Mouse (Mus musculus): ENCODE measurements around the gene Fbxw21. TPM values are rescaled to one million over a fixed set of nuclear protein-coding genes. Genes with fewer than 3 reads are reported as not detected.

Gene Fbxw21
- polyA plus RNA-seq, 1 experiment: not detected

GRCm38 (mm10) chr9:109124164-109124563, 37.7 kb downstream of the Fbxw21 start:
- H3K27me3 ChIP-seq (ENCODE audit: control insufficient read depth, insufficient read depth, low read length): no peaks in the 10 kb centered on the region
- no peak overlapping the region for H3K4me3 ChIP-seq (ENCODE audit: control insufficient read depth, insufficient read depth, low read length)
- H3K36me3 ChIP-seq (ENCODE audit: control insufficient read depth, insufficient read depth, low read length): no peaks in the 10 kb centered on the region
- no peak overlapping the region for H3K27ac ChIP-seq (ENCODE audit: control insufficient read depth, insufficient read depth, low read length)
- 68% methylated on average over 3 of the region's 3 CpGs for WGBS
- H3K4me1 ChIP-seq (replicated peaks; ENCODE audit: control insufficient read depth, insufficient read depth, low read length): no peaks in the 10 kb centered on the region
- TF ChIP-seq POLR2A (IDR thresholded peaks at IDR 0.05; ENCODE audit: control insufficient read depth, extremely low read depth, insufficient read depth, low read length, poor library complexity) (no peak), CTCF (IDR thresholded peaks at IDR 0.05; ENCODE audit: borderline replicate concordance, control insufficient read depth, extremely low read depth, insufficient read depth, low read length, poor library complexity) (no peak)
- no peak for DNase-seq

- Histone ChIP-seq H3K4me1 (replicated peaks; ENCODE audit: control insufficient read depth, insufficient read depth, low read length) (no peaks in the 10 kb centered on the region), H3K36me3 (ENCODE audit: control insufficient read depth, insufficient read depth, low read length) (no peaks in the 10 kb centered on the region), H3K27ac (ENCODE audit: control insufficient read depth, insufficient read depth, low read length) (no peak overlapping the region), H3K27me3 (ENCODE audit: control insufficient read depth, insufficient read depth, low read length) (no peaks in the 10 kb centered on the region), H3K4me3 (ENCODE audit: control insufficient read depth, insufficient read depth, low read length) (no peak overlapping the region)
- TF ChIP-seq CTCF (IDR thresholded peaks at IDR 0.05; ENCODE audit: borderline replicate concordance, control insufficient read depth, extremely low read depth, insufficient read depth, low read length, poor library complexity) (no peak), POLR2A (IDR thresholded peaks at IDR 0.05; ENCODE audit: control insufficient read depth, extremely low read depth, insufficient read depth, low read length, poor library complexity) (no peak)
- DNase-seq: no peak
- WGBS: 41% methylated on average over 6 of the region's 6 CpGs
These were observed 38.6 kb downstream of the Fbxw21 start for GRCm38 (mm10) chr9:109123266-109123665.

- Histone ChIP-seq H3K4me3 (ENCODE audit: control insufficient read depth, insufficient read depth, low read length) (no peak overlapping the region), H3K27ac (ENCODE audit: control insufficient read depth, insufficient read depth, low read length) (no peak overlapping the region), H3K27me3 (ENCODE audit: control insufficient read depth, insufficient read depth, low read length) (no peaks in the 10 kb centered on the region), H3K4me1 (replicated peaks; ENCODE audit: control insufficient read depth, insufficient read depth, low read length) (no peaks in the 10 kb centered on the region), H3K36me3 (ENCODE audit: control insufficient read depth, insufficient read depth, low read length) (no peaks in the 10 kb centered on the region)
- TF ChIP-seq POLR2A (IDR thresholded peaks at IDR 0.05; ENCODE audit: control insufficient read depth, extremely low read depth, insufficient read depth, low read length, poor library complexity): no peak
- TF ChIP-seq CTCF (IDR thresholded peaks at IDR 0.05; ENCODE audit: borderline replicate concordance, control insufficient read depth, extremely low read depth, insufficient read depth, low read length, poor library complexity): no peak
- WGBS: 46% methylated on average over 2 of the region's 2 CpGs
- peak; percentile 30 for DNase-seq
These were observed 39.2 kb downstream of the Fbxw21 start for GRCm38 (mm10) chr9:109122553-109123085.

GRCm38 (mm10) chr9:109120956-109121355, 40.9 kb downstream of the Fbxw21 start:
- WGBS: 95% methylated on average over 6 of the region's 6 CpGs
- Histone ChIP-seq H3K27ac (ENCODE audit: control insufficient read depth, insufficient read depth, low read length) (no peak overlapping the region), H3K27me3 (ENCODE audit: control insufficient read depth, insufficient read depth, low read length) (no peaks in the 10 kb centered on the region), H3K36me3 (ENCODE audit: control insufficient read depth, insufficient read depth, low read length) (no peaks in the 10 kb centered on the region), H3K4me1 (replicated peaks; ENCODE audit: control insufficient read depth, insufficient read depth, low read length) (no peaks in the 10 kb centered on the region), H3K4me3 (ENCODE audit: control insufficient read depth, insufficient read depth, low read length) (no peak overlapping the region)
- TF ChIP-seq CTCF (IDR thresholded peaks at IDR 0.05; ENCODE audit: borderline replicate concordance, control insufficient read depth, extremely low read depth, insufficient read depth, low read length, poor library complexity) (no peak), POLR2A (IDR thresholded peaks at IDR 0.05; ENCODE audit: control insufficient read depth, extremely low read depth, insufficient read depth, low read length, poor library complexity) (no peak)
- DNase-seq: no peak

GRCm38 (mm10) chr9:109119571-109119970, 42.3 kb downstream of the Fbxw21 start:
- no peak for DNase-seq
- no peaks in the 10 kb centered on the region for H3K4me1 ChIP-seq (replicated peaks; ENCODE audit: control insufficient read depth, insufficient read depth, low read length)
- no peaks in the 10 kb centered on the region for H3K36me3 ChIP-seq (ENCODE audit: control insufficient read depth, insufficient read depth, low read length)
- no peak overlapping the region for H3K27ac ChIP-seq (ENCODE audit: control insufficient read depth, insufficient read depth, low read length)
- H3K27me3 ChIP-seq (ENCODE audit: control insufficient read depth, insufficient read depth, low read length): no peaks in the 10 kb centered on the region
- 90% methylated on average over 9 of the region's 9 CpGs for WGBS
- H3K4me3 ChIP-seq (ENCODE audit: control insufficient read depth, insufficient read depth, low read length): no peak overlapping the region
- TF ChIP-seq CTCF (IDR thresholded peaks at IDR 0.05; ENCODE audit: borderline replicate concordance, control insufficient read depth, extremely low read depth, insufficient read depth, low read length, poor library complexity): no peak
- no peak for TF ChIP-seq POLR2A (IDR thresholded peaks at IDR 0.05; ENCODE audit: control insufficient read depth, extremely low read depth, insufficient read depth, low read length, poor library complexity)

GRCm38 (mm10) chr9:109118106-109118505, 43.7 kb downstream of the Fbxw21 start:
- H3K4me1 ChIP-seq (replicated peaks; ENCODE audit: control insufficient read depth, insufficient read depth, low read length): no peaks in the 10 kb centered on the region
- no peak for DNase-seq
- H3K27me3 ChIP-seq (ENCODE audit: control insufficient read depth, insufficient read depth, low read length): no peaks in the 10 kb centered on the region
- TF ChIP-seq POLR2A (IDR thresholded peaks at IDR 0.05; ENCODE audit: control insufficient read depth, extremely low read depth, insufficient read depth, low read length, poor library complexity): no peak
- TF ChIP-seq CTCF (IDR thresholded peaks at IDR 0.05; ENCODE audit: borderline replicate concordance, control insufficient read depth, extremely low read depth, insufficient read depth, low read length, poor library complexity): no peak
- no peak overlapping the region for H3K27ac ChIP-seq (ENCODE audit: control insufficient read depth, insufficient read depth, low read length)
- no peak overlapping the region for H3K4me3 ChIP-seq (ENCODE audit: control insufficient read depth, insufficient read depth, low read length)
- H3K36me3 ChIP-seq (ENCODE audit: control insufficient read depth, insufficient read depth, low read length): no peaks in the 10 kb centered on the region
- WGBS: 93% methylated on average over 4 of the region's 4 CpGs

- 95% methylated on average over 10 of the region's 10 CpGs for WGBS
- Histone ChIP-seq H3K4me1 (replicated peaks; ENCODE audit: control insufficient read depth, insufficient read depth, low read length) (no peaks in the 10 kb centered on the region), H3K27me3 (ENCODE audit: control insufficient read depth, insufficient read depth, low read length) (no peaks in the 10 kb centered on the region), H3K27ac (ENCODE audit: control insufficient read depth, insufficient read depth, low read length) (no peak overlapping the region), H3K4me3 (ENCODE audit: control insufficient read depth, insufficient read depth, low read length) (no peak overlapping the region), H3K36me3 (ENCODE audit: control insufficient read depth, insufficient read depth, low read length) (no peaks in the 10 kb centered on the region)
- no peak for TF ChIP-seq CTCF (IDR thresholded peaks at IDR 0.05; ENCODE audit: borderline replicate concordance, control insufficient read depth, extremely low read depth, insufficient read depth, low read length, poor library complexity)
- DNase-seq: no peak
These were observed 45.6 kb downstream of the Fbxw21 start for GRCm38 (mm10) chr9:109116205-109116604.
